Mouse (Mus musculus) liver, adult 2 months (tissue): Measurements from ENCODE around the gene Arhgef2. TPM values are rescaled to one million over a fixed set of nuclear protein-coding genes. Genes with fewer than 3 reads are reported as not detected.

Experiments
- DNase-seq: peaks from one replicate; pipeline ENCODE4 v3.0.0-alpha.2; 2011; ENCODE audit warnings: low read depth, low spot score; ENCODE audit errors: extremely low read depth
- H3K27ac ChIP-seq: fragments of 200-500 bp; replicated peaks from 2 replicates; pipeline ENCODE4 v1.5.1; 2012; ENCODE audit warnings: low read depth, mild to moderate bottlenecking, control low read depth, inconsistent platforms, low read length; ENCODE audit not compliant: insufficient read depth
- H3K27me3 ChIP-seq: fragments of 200-500 bp; 2 replicates; pipeline ENCODE4 v1.6.1; 2012; ENCODE audit warnings: mild to moderate bottlenecking, moderate library complexity, low read length, inconsistent platforms; ENCODE audit not compliant: control insufficient read depth, insufficient read depth
- H3K36me3 ChIP-seq: fragments of 200-500 bp; 2 replicates; pipeline ENCODE4 v1.6.1; 2012; ENCODE audit warnings: low read length, inconsistent platforms; ENCODE audit not compliant: control insufficient read depth, insufficient read depth
- H3K4me1 ChIP-seq: fragments of 200-500 bp; 2 replicates; pipeline ENCODE4 v1.6.1; 2011; ENCODE audit warnings: low read length; ENCODE audit not compliant: control insufficient read depth, insufficient read depth
- H3K4me3 ChIP-seq: fragments of 200-500 bp; 2 replicates; pipeline ENCODE4 v1.5.1; 2011; ENCODE audit warnings: low read depth, mild to moderate bottlenecking, control low read depth, low read length, moderate library complexity; ENCODE audit not compliant: insufficient read depth
- H3K79me2 ChIP-seq: fragments of 200-500 bp; 2 replicates; pipeline ENCODE4 v1.6.1; 2012; ENCODE audit warnings: inconsistent platforms, mild to moderate bottlenecking, low read length, moderate library complexity; ENCODE audit not compliant: control insufficient read depth, insufficient read depth
- H3K9ac ChIP-seq: fragments of 200-500 bp; 2 replicates; pipeline ENCODE4 v1.6.1; 2012; ENCODE audit warnings: low read depth, mild to moderate bottlenecking, control low read depth, inconsistent platforms, low read length
- CTCF ChIP-seq: fragments of 200-500 bp; IDR thresholded peaks from 2 replicates; pipeline ENCODE4 v1.5.1; 2011; ENCODE audit warnings: low read depth, low read length, control low read depth
- POLR2A ChIP-seq: fragments of 200-500 bp; IDR thresholded peaks from 2 replicates; pipeline ENCODE4 v1.6.1; 2011; ENCODE audit warnings: low read length, control low read depth; ENCODE audit not compliant: insufficient read depth; ENCODE audit errors: extremely low read depth
- WGBS: fragments of 180-500 bp; shearing (Covaris S2); methylation state at CpG from one replicate; pipeline ENCODE4 v1.1.7; 2018; 5-methylcytosine and 5-hydroxymethylcytosine counted together
- polyA plus RNA-seq: library from polyadenylated mRNA; depleted of rRNA; stranded (reverse); fragments of >200 nt; gene quantifications from 2 replicates; pipeline ENCODE4 v1.2.3, GENCODE M21; 2012
- total RNA-seq: library from RNA; depleted of rRNA; stranded (reverse); fragments of >200 nt; gene quantifications from 2 replicates; pipeline ENCODE4 v1.2.3, GENCODE M21; 2014

The Arhgef2 gene
- total and polyA plus RNA-seq, 2 experiments: 2.7 to 4.9 TPM

DNA sequence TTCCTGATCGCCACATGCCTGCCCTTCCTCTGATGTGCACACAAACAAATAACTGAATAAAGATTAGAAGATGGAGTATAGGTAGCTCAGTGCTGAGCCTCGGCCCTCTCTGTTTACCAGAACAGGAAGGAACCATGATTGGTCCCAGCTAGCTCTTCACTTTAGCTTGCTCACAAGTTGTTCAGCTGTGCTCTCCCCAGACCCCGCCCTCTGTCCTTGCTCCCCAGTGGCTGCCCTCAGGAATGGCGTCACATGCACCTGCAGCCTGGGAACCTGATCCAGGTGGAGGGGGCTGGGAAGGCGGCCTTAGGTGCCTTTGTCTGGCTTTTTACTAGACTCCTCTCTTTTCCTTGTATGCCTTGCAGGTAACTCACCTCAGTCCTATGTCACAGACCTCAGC is 9.4 kb downstream of the Arhgef2 start:
- Histone ChIP-seq H3K9ac (no peak overlapping the region), H3K27me3 (no peaks in the 10 kb centered on the region), H3K4me1 (no peaks in the 10 kb centered on the region), H3K27ac (no peak overlapping the region), H3K4me3 (no peak overlapping the region), H3K79me2 (no peaks in the 10 kb centered on the region), H3K36me3 (no peaks in the 10 kb centered on the region)
- 86% methylated on average over 5 of the region's 5 CpGs for WGBS
- TF ChIP-seq CTCF (no peak), POLR2A (no peak)
- DNase-seq: no peak

- no peak overlapping the region for H3K27ac ChIP-seq
- H3K4me3 ChIP-seq: no peak overlapping the region; the same call in 1 of the 2 replicates
- WGBS: 62% methylated on average over 9 of the region's 9 CpGs
- 0 out of 2 replicates have a peak, but pooled peaks cover 3% of the 10 kb centered on the region for H3K27me3 ChIP-seq
- H3K79me2 ChIP-seq: no peaks in the 10 kb centered on the region
- TF ChIP-seq CTCF (no peak), POLR2A (no peak)
- no peaks in the 10 kb centered on the region for H3K36me3 ChIP-seq
- peaks cover 5% of the 10 kb centered on the region; the same call in 1 of the 2 replicates for H3K4me1 ChIP-seq
- DNase-seq: no peak
- no peak overlapping the region for H3K9ac ChIP-seq
Measured at GRCm38 (mm10) chr3:88615902-88616391, 10.2 kb downstream of the Arhgef2 start.

DNA sequence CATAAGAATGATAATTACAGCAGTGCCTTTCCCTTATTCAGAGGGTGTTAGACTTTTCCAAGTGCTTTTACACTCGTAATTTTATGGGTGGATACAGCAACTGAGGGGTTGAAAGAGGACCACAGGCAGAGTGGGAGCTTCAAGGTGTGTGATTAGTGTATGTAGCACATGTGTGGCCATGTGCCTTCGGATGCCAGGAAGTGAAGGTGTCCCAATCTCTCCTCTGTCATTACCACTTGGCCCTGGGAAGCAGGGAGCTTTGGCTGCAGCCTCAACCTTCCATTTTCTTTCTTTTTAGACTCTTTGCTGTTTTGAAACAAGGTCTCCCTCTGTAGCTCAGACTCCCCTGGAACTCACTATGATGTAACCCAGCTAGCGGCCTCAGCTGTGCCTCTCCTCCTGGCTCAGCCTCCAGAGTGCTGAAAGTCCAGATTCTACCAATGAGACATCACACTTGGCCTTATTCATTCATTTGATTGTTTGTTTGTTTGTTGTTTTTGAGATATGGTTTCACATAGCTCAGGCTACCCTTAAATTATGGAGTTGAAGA is 11.3 kb downstream of the Arhgef2 start:
- no peak for DNase-seq
- Histone ChIP-seq H3K4me1 (peaks cover 6% of the 10 kb centered on the region; the same call in 1 of the 2 replicates), H3K9ac (no peak overlapping the region), H3K4me3 (no peak overlapping the region), H3K79me2 (no peaks in the 10 kb centered on the region), H3K27ac (no peak overlapping the region), H3K36me3 (no peaks in the 10 kb centered on the region), H3K27me3 (0 out of 2 replicates have a peak, but pooled peaks cover 7% of the 10 kb centered on the region)
- TF ChIP-seq POLR2A (no peak), CTCF (no peak)
- WGBS: 67% methylated on average over 3 of the region's 3 CpGs

GRCm38 (mm10) chr3:88618074-88618871 is 12.5 kb downstream of the Arhgef2 start:
- no peak overlapping the region for H3K4me3 ChIP-seq
- H3K27me3 ChIP-seq: 0 out of 2 replicates have a peak, but pooled peaks cover 7% of the 10 kb centered on the region
- no peak for DNase-seq
- H3K79me2 ChIP-seq: no peaks in the 10 kb centered on the region
- TF ChIP-seq POLR2A (no peak), CTCF (no peak)
- WGBS: 88% methylated on average over 8 of the region's 8 CpGs
- H3K4me1 ChIP-seq: peaks cover 6% of the 10 kb centered on the region; the same call in 1 of the 2 replicates
- no peak overlapping the region for H3K9ac ChIP-seq
- H3K36me3 ChIP-seq: no peaks in the 10 kb centered on the region
- no peak overlapping the region for H3K27ac ChIP-seq

- 93% methylated on average over 9 of the region's 9 CpGs for WGBS
- TF ChIP-seq POLR2A (no peak), CTCF (no peak)
- no peak for DNase-seq
- 0 out of 2 replicates have a peak, but pooled peaks cover 7% of the 10 kb centered on the region for H3K27me3 ChIP-seq
- no peaks in the 10 kb centered on the region; the same call in 1 of the 2 replicates for H3K79me2 ChIP-seq
- H3K9ac ChIP-seq: no peak overlapping the region
- H3K36me3 ChIP-seq: no peaks in the 10 kb centered on the region
- H3K27ac ChIP-seq: no peak overlapping the region
- no peak overlapping the region for H3K4me3 ChIP-seq
- peaks cover 6% of the 10 kb centered on the region for H3K4me1 ChIP-seq
Measured at GRCm38 (mm10) chr3:88619113-88620097, 13.6 kb downstream of the Arhgef2 start.
